Mouse (Mus musculus) c-Kit-negative CD71-positive TER-119-positive erythroid progenitor cells, embryonic 14.5 days (primary cell): ENCODE data around the gene Pak6.

Source experiments
- DNase-seq: peaks from one replicate; pipeline ENCODE4 v3.0.0-alpha.2; 2013; ENCODE audit warnings: low read depth, low spot score

The Pak6 gene

GRCm38 (mm10) chr2:118664975-118665516 lies 1.9 kb downstream of the Pak6 start:
- no peak for DNase-seq

GRCm38 (mm10) chr2:118665616-118666015 lies 2.5 kb downstream of the Pak6 start:
- DNase-seq, result no peak

- DNase-seq, result no peak
Measured at GRCm38 (mm10) chr2:118667181-118667580, 4.1 kb downstream of the Pak6 start.

GRCm38 (mm10) chr2:118669245-118669644 lies 6.1 kb downstream of the Pak6 start:
- DNase-seq, result no peak

GRCm38 (mm10) chr2:118669785-118670184 lies 6.7 kb downstream of the Pak6 start:
- no peak for DNase-seq

- no peak for DNase-seq
Measured at GRCm38 (mm10) chr2:118671728-118672127, 8.6 kb downstream of the Pak6 start.

GRCm38 (mm10) chr2:118673686-118674465 lies 10.8 kb downstream of the Pak6 start:
- no peak for DNase-seq

GRCm38 (mm10) chr2:118674500-118674899 lies 11.4 kb downstream of the Pak6 start:
- no peak for DNase-seq

GRCm38 (mm10) chr2:118676839-118677741 lies 14.0 kb downstream of the Pak6 start:
- DNase-seq, result no peak

- no peak for DNase-seq
Measured at GRCm38 (mm10) chr2:118677817-118678216, 14.7 kb downstream of the Pak6 start.

- no peak for DNase-seq
Measured at GRCm38 (mm10) chr2:118679577-118679976, 16.5 kb downstream of the Pak6 start.

- no peak for DNase-seq
Measured at GRCm38 (mm10) chr2:118680926-118681325, 17.8 kb downstream of the Pak6 start.

- no peak for DNase-seq
Measured at GRCm38 (mm10) chr2:118682544-118683260, 19.6 kb downstream of the Pak6 start.

GRCm38 (mm10) chr2:118685088-118685487 lies 22.0 kb downstream of the Pak6 start:
- DNase-seq, result no peak

GRCm38 (mm10) chr2:118686693-118687092 lies 23.6 kb downstream of the Pak6 start:
- DNase-seq, result no peak

GRCm38 (mm10) chr2:118687791-118688190 lies 24.7 kb downstream of the Pak6 start:
- DNase-seq, result no peak

- DNase-seq, result no peak
Measured at GRCm38 (mm10) chr2:118689875-118690274, 26.8 kb downstream of the Pak6 start.

GRCm38 (mm10) chr2:118693370-118693966 lies 30.4 kb downstream of the Pak6 start:
- DNase-seq, result no peak

- peak; percentile 71 for DNase-seq
Measured at GRCm38 (mm10) chr2:118695677-118696232, 32.7 kb downstream of the Pak6 start.

- no peak for DNase-seq
Measured at GRCm38 (mm10) chr2:118696451-118697308, 33.6 kb downstream of the Pak6 start.
